Mouse (Mus musculus) spleen, adult 2 months (tissue): ENCODE measurements around the gene Rnf146. TPM values are rescaled to one million over a fixed set of nuclear protein-coding genes. Genes with fewer than 3 reads are reported as not detected.

Experiments used
- DNase-seq, 2 experiments: peaks; one replicate each; pipeline versions ENCODE4 v3.0.0 to v3.0.0-alpha.2; 2012 to 2021; ENCODE audit warnings: low spot score in 2 of 2, low read depth in 1 of 2
- H3K27ac ChIP-seq: fragments of 200-500 bp; 2 replicates; pipeline ENCODE4 v1.5.1; 2012; ENCODE audit warnings: low read length, inconsistent platforms; ENCODE audit not compliant: insufficient read depth
- H3K27me3 ChIP-seq: fragments of 200-500 bp; 2 replicates; pipeline ENCODE4 v1.6.1; 2012; ENCODE audit warnings: mild to moderate bottlenecking, moderate library complexity, low read length, inconsistent platforms; ENCODE audit not compliant: control insufficient read depth, insufficient read depth
- H3K36me3 ChIP-seq: fragments of 200-500 bp; 2 replicates; pipeline ENCODE4 v1.6.1; 2012; ENCODE audit warnings: mild to moderate bottlenecking, low read length, inconsistent platforms; ENCODE audit not compliant: control insufficient read depth, insufficient read depth
- H3K4me1 ChIP-seq: fragments of 200-500 bp; 2 replicates; pipeline ENCODE4 v1.6.1; 2011; ENCODE audit warnings: inconsistent platforms; ENCODE audit not compliant: control insufficient read depth, insufficient read depth, insufficient read length
- H3K4me3 ChIP-seq: fragments of 200-500 bp; 2 replicates; pipeline ENCODE4 v1.5.1; 2011; ENCODE audit warnings: mild to moderate bottlenecking, inconsistent platforms; ENCODE audit not compliant: insufficient read depth, insufficient read length; ENCODE audit errors: extremely low read depth
- CTCF ChIP-seq: fragments of 200-500 bp; IDR thresholded peaks from 2 replicates; pipeline ENCODE4 v1.5.1; 2011; ENCODE audit warnings: mild to moderate bottlenecking, inconsistent platforms; ENCODE audit not compliant: insufficient read depth, insufficient read length, insufficient replicate concordance; ENCODE audit errors: extremely low read depth
- POLR2A ChIP-seq: fragments of 200-500 bp; IDR thresholded peaks from 2 replicates; pipeline ENCODE4 v1.6.1; 2011; ENCODE audit warnings: low read depth, low read length, inconsistent platforms
- WGBS: fragments of 180-500 bp; shearing (Covaris S2); methylation state at CpG from one replicate; pipeline ENCODE4 v1.1.7; 2018; 5-methylcytosine and 5-hydroxymethylcytosine counted together
- polyA plus RNA-seq: library from polyadenylated mRNA; depleted of rRNA; stranded (reverse); fragments of >200 nt; gene quantifications from 2 replicates; pipeline ENCODE4 v1.2.3, GENCODE M21; 2012; rRNA removed

The Rnf146 gene
- polyA plus RNA-seq, 1 experiment = 15.3 TPM

DNA sequence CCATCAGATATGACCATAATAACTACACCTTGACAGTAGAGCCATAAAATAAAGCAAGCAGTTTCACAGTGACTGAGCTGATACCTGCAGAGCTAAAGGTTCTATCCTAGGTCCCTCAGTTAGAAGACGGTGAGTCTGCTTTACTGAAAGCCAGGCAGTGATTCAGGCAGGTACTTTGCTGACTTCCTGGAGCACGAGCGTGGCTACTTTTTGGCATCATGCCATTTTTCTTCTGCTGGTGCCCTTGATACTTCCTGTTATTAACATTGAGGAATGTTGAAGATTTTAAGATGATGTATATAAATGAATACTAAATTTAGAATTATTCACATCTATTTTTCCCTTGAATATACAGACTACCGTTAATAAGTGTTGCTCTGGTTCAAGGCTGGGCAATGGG, 28.4 kb downstream of the Rnf146 start:
- TF ChIP-seq POLR2A (no peak), CTCF (no peak)
- 69% methylated on average over 4 of the region's 4 CpGs for WGBS
- H3K4me3 ChIP-seq = no peak overlapping the region
- DNase-seq = no peak
- no peaks in the 10 kb centered on the region for H3K4me1 ChIP-seq
- H3K27ac ChIP-seq = no peak overlapping the region
- H3K36me3 ChIP-seq = no peaks in the 10 kb centered on the region
- H3K27me3 ChIP-seq = no peaks in the 10 kb centered on the region

DNA sequence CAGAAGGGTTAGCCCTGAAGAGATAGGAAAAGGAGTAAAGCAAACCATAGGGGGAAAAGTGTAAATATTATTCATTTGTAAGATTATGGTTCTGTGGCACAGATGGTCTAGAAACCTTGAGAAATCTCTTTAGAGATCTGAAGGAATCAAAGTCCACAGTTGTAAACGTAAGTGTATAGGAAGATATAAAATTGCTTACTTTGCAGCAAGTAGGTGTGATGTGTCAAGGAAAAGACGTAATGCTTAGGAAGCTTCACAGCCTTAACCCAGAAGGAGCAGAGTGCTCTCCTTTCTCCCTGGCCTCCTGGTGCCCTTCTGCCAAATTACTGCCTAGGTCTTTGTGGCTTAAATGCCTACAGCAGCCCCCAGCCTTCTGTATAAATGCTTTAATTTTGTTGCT, 37.4 kb downstream of the Rnf146 start:
- WGBS = 89% methylated on average over 2 of the region's 2 CpGs
- no peak for TF ChIP-seq CTCF
- no peak for TF ChIP-seq POLR2A
- Histone ChIP-seq H3K36me3 (no peaks in the 10 kb centered on the region), H3K4me3 (no peak overlapping the region), H3K4me1 (no peaks in the 10 kb centered on the region), H3K27ac (no peak overlapping the region), H3K27me3 (no peaks in the 10 kb centered on the region)
- no peak for DNase-seq

DNA sequence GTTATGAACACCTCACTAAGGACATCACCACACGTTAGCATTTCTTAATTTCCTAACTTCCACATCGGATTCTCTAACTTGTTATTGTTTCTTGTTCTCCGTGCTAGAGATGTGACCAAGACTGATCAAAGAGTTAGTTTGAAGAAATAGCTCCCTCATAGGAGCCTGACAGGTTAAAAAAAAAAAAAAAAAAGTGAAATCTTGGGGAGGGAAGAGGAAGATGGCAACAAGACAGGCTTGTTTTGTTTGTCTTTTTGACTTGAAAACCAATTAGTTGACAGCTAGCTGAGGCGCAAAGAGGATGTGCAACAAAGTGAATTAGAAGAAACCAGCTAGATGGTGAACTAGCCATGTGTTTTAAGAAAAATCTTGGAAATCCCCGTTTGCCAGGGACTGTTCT, 48.3 kb downstream of the Rnf146 start:
- no peak for TF ChIP-seq CTCF
- TF ChIP-seq POLR2A = no peak
- DNase-seq = no peak
- Histone ChIP-seq H3K27me3 (no peaks in the 10 kb centered on the region), H3K27ac (no peak overlapping the region), H3K36me3 (peaks cover 3% of the 10 kb centered on the region; the same call in 1 of the 2 replicates), H3K4me1 (no peaks in the 10 kb centered on the region), H3K4me3 (peak overlapping the region; percentile 18; the same call in 1 of the 2 replicates)
- WGBS = 16% methylated on average over 5 of the region's 5 CpGs

DNA sequence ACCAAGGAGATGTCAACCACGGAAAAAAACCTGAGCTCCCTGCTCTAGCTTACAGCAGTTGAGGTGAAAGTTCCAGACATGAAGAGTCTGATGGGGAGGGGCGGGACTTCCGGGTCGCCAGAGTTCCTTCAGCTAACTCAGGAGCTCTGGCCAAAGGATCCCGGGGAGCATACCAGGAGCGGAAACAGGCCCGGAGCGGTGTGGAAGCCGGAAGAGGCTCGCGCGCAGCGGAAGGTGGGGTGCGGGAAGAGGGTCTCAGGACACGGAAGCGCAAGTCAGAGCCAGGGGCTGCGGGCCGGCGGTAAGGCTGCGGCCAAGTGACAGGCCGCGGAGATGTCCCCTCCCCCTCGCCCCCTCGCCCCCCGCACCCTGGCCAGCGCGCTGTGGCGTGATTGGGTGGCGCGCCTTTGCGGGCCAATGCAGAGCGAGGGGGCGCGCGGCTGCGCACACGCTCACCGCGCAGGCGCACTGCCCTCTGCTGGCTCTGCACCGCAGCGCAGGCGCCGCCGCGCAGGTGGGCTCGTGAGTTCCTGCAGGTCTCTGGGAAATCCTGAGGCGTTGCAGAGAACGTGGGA, 49.1 kb downstream of the Rnf146 start, which contains the start of gene Echdc1:
Echdc1 (plus strand) TSS at position 103 of the 575 bp plus-strand sequence.
- peak within 1 kb of the TSS; percentile 95 for H3K27ac ChIP-seq
- TF ChIP-seq CTCF (peak; percentile 97), POLR2A (0 out of 2 replicates have a peak, but pooled peaks have one; percentile 4)
- under 1% methylated on average over 43 of the region's 49 CpGs for WGBS
- H3K36me3 ChIP-seq = peaks cover 2% of the 10 kb centered on the region; the same call in 1 of the 2 replicates
- DNase-seq = peak; percentile 70 to 76
- no peaks in the 10 kb centered on the region for H3K4me1 ChIP-seq
- H3K27me3 ChIP-seq = no peaks in the 10 kb centered on the region
- peak within 1 kb of the TSS; percentile 97 for H3K4me3 ChIP-seq

DNA sequence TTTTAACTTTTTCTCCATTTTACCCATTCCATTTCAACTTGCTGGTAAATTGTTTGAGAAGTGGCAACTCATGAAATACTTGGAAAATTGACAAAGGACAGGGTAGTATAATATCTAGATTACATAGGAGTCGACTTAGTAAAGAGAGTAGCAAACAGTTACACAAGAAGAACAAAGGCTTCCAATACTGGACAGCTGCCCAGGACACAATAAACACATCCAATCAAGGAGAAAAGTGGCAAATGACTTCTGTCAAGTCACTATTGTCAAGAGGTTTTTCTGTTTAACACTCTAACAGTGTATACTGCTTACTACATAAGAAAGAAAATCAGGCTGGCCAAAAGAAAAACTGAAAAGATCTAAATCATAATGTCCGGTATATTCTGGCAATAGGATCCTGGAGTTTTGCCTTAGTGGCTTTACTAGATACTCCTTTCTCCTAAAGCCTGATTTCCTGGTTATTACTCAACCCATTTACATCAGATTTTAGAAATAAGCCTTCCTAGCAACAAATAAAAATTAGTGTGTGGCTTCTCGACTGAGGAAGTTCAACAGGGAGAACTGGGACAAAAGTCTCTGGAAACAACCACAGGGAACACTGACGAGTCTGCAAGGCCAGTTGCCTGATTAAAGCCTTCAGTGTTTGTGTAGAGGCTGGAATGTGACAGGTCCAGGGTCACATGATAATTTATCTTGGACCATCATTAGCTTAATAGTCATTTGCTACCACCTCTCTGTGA, 50.6 kb downstream of the Rnf146 start:
- Histone ChIP-seq H3K4me3 (no peak overlapping the region), H3K36me3 (no peaks in the 10 kb centered on the region), H3K27me3 (no peaks in the 10 kb centered on the region), H3K4me1 (no peaks in the 10 kb centered on the region), H3K27ac (no peak overlapping the region)
- WGBS = 85% methylated on average over 4 of the region's 4 CpGs
- TF ChIP-seq CTCF (no peak), POLR2A (no peak)
- no peak for DNase-seq

DNA sequence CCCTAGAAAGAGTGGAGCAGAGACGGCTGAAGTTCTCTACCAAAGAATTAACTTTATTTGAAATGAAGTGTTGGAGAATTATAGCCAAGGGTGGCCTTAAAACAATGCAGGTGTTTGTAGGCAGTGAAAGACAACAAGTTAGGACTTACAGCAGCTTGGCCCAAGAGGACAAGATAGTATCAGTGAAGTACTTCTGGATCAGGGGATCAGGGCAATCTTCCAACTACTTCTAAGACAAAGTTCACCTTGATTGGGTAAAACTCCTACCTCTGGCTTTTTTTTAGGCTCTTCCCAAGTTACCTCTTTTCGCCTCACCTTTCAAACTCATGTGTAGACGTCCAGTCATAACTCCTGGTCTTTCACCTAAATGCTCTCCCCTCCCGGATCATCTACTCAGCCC, 60.0 kb downstream of the Rnf146 start:
- no peak overlapping the region for H3K4me3 ChIP-seq
- H3K27me3 ChIP-seq = no peaks in the 10 kb centered on the region
- TF ChIP-seq POLR2A (no peak), CTCF (no peak)
- 95% methylated on average over 4 of the region's 4 CpGs for whole genome bisulfite sequencing
- no peak overlapping the region for H3K27ac ChIP-seq
- no peak for DNase-seq
- no peaks in the 10 kb centered on the region for H3K4me1 ChIP-seq
- no peaks in the 10 kb centered on the region for H3K36me3 ChIP-seq

Other genes with a start within 250 kb of the Rnf146 start
- not detected in 2 replicates for gene Soga3, start 218.6 kb downstream of the Rnf146 start, polyA plus RNA-seq
- not detected in 2 replicates for gene Gm49353, start 163.5 kb downstream of the Rnf146 start, polyA plus RNA-seq
- not detected in 2 replicates for gene 9330159F19Rik, start 150.8 kb downstream of the Rnf146 start, polyA plus RNA-seq
- 0.69 and 0.90 TPM in 2 replicates for gene Echdc1, start 49.3 kb downstream of the Rnf146 start, polyA plus RNA-seq
- 0.18 and 0.28 TPM in 2 replicates for gene Rspo3, start 173.4 kb upstream of the Rnf146 start, polyA plus RNA-seq